Mouse (Mus musculus): ENCODE results near the gene Fubp1. TPM values are rescaled to one million over a fixed set of nuclear protein-coding genes. Genes with fewer than 3 reads are reported as not detected.
A peak's percentile ranks its signal among the peaks of the same experiment; 100 is the strongest.

The Fubp1 gene
- polyA plus RNA-seq, 1 experiment from 2014 or later, result 184 TPM

DNA sequence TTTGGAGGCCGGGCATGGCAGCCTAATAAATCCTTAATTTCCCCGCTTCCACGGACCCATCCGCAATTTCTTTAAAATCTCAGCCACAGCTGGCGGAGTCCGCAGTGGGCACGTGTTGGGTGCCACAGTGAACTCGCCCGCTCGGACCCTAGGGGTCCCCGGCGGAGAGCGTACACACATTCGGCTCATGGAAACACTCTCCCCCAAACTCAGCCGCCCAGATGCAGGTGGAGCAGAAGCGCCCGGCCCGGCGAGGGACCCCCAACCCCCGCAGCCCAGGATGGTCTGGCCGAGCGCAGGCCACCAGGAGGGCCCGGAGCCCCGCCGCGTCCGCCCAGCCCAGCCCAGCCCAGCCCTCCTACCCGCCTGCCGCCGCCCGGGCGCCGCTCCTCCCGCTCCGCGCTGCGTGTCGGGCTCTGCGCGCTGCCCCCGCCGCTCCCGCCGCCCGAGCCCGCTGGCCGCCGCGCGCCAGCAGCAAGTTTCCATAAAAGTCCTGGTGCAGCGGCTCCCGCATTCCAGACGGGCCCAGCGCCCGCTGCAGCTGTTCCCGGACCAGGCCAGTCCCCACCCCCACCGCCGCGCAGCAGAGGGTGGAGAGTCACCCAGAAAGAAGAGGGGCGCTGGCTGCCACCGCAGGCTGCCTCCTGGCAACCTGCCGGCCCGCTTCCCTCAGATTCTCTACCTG, 55.3 kb downstream of the Fubp1 start:
- peak; percentile 78 for ATAC-seq (ENCODE audit: low FRiP score)
- peaks cover 27% of the 10 kb centered on the region for H3K27me3 ChIP-seq (replicated peaks)
- 0% methylated on average over 49 of the region's 63 CpGs for WGBS
- no peak overlapping the region; the same call in 1 of the 2 replicates for H3K27ac ChIP-seq (replicated peaks)
- H3K4me2 ChIP-seq, result peak overlapping the region; percentile 100
- peak overlapping the region; percentile 52 for H3K4me3 ChIP-seq (replicated peaks)
- H3K9ac ChIP-seq (replicated peaks), result peak overlapping the region; percentile 59
- peaks cover 18% of the 10 kb centered on the region for H3K4me1 ChIP-seq
- no peaks in the 10 kb centered on the region for H3K9me3 ChIP-seq (replicated peaks)
- no peaks in the 10 kb centered on the region for H3K36me3 ChIP-seq

DNA sequence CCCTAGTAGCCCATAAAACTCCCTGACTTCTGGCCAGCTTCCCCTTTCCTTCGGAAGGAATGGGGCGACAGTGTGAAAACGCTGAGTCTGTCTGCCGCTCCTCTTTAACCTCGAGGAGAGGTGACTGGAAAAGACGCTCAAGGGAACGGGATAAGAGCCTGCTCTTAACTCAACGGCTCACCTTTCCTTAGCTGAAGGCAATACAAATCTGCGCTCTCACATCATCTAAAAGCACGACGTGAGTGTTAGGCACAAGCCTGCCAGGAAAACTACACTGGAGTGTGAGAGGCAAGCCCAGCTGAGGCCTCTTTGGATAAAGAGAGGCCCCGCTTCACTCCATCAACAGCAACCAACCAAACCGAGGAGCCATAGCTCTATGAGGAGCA, 55.8 kb downstream of the Fubp1 start, which contains the start of gene Nexn:
Nexn (minus strand) TSS at position 315 of the 386 bp plus-strand sequence.
- peaks cover 27% of the 10 kb centered on the region for H3K27me3 ChIP-seq (replicated peaks)
- peaks cover 18% of the 10 kb centered on the region for H3K4me1 ChIP-seq
- peak; percentile 46; the same call in 1 of the 2 replicates for ATAC-seq (ENCODE audit: low FRiP score)
- 4% methylated on average over 13 of the region's 13 CpGs for WGBS
- H3K36me3 ChIP-seq, result no peaks in the 10 kb centered on the region
- H3K4me2 ChIP-seq, result peak within 1 kb of the TSS; percentile 100
- no peak within 1 kb of the TSS; the same call in 1 of the 2 replicates for H3K27ac ChIP-seq (replicated peaks)
- peak within 1 kb of the TSS; percentile 59 for H3K9ac ChIP-seq (replicated peaks)
- no peaks in the 10 kb centered on the region for H3K9me3 ChIP-seq (replicated peaks)
- H3K4me3 ChIP-seq (replicated peaks), result peak within 1 kb of the TSS; percentile 52

DNA sequence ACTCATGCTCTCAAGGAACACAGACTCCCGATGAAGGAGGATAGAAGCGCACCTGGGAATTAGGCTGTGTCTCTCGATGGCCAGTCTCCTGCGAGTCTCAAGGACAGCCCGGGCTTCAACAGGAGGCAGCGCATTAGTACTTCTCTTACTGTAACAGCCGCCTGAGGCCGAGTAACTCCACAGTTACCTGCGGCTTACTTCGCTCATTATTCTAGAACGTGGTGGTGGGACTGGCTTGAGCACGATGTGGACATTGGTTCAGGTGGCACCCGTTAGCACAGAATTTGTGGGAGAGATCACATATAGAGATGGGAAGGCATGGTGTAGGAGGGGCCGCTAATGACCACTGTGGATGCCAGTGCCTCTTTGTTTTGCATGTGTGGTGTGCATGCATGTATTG, 57.9 kb downstream of the Fubp1 start:
- Histone ChIP-seq H3K36me3 (peaks cover 7% of the 10 kb centered on the region; the same call in 1 of the 2 replicates), H3K9me3 (replicated peaks) (no peaks in the 10 kb centered on the region), H3K27ac (replicated peaks) (no peak overlapping the region), H3K4me2 (no peak overlapping the region), H3K4me1 (peaks cover 18% of the 10 kb centered on the region), H3K27me3 (replicated peaks) (peaks cover 27% of the 10 kb centered on the region), H3K9ac (replicated peaks) (no peak overlapping the region), H3K4me3 (replicated peaks) (no peak overlapping the region)
- no peak for ATAC-seq (ENCODE audit: low FRiP score)
- 88% methylated on average over 14 of the region's 14 CpGs for WGBS

DNA sequence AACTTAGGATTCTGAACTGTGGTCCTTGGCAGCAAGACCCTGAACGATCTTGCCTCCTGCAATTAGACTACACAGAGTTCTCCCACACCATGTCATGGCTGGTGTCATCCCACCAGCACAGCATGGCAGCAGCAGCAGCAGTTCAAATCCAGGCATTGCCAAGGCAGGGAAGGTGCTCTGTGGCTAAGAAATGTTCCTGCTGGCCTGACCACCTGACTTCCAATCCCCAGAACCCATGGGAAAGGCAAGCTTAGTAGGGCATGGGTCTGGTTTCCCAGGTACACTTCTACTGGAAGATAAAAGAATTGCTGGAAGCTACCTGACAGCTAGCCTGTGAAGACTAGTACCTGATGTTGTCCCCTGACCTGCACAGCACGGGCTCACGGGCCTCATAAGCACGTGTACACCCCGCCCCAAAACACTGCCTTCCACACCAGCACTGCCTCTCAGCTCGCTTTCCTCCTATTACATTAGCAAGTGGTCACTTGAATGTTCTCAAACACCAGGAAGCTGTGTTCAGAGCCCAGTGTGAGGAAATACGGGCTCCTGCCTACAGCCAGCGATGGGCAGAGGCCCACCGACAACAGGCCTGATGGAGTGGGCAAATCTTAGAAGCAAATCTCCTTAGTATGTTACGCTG, 61.0 kb downstream of the Fubp1 start:
- no peak overlapping the region for H3K27ac ChIP-seq (replicated peaks)
- H3K4me3 ChIP-seq (replicated peaks), result no peak overlapping the region
- H3K4me1 ChIP-seq, result peaks cover 2% of the 10 kb centered on the region
- no peak overlapping the region for H3K4me2 ChIP-seq
- no peak for ATAC-seq (ENCODE audit: low FRiP score)
- H3K36me3 ChIP-seq, result peaks cover 16% of the 10 kb centered on the region
- H3K9me3 ChIP-seq (replicated peaks), result no peaks in the 10 kb centered on the region
- H3K9ac ChIP-seq (replicated peaks), result no peak overlapping the region
- H3K27me3 ChIP-seq (replicated peaks), result peaks cover 16% of the 10 kb centered on the region
- WGBS, result 89% methylated on average over 10 of the region's 10 CpGs

DNA sequence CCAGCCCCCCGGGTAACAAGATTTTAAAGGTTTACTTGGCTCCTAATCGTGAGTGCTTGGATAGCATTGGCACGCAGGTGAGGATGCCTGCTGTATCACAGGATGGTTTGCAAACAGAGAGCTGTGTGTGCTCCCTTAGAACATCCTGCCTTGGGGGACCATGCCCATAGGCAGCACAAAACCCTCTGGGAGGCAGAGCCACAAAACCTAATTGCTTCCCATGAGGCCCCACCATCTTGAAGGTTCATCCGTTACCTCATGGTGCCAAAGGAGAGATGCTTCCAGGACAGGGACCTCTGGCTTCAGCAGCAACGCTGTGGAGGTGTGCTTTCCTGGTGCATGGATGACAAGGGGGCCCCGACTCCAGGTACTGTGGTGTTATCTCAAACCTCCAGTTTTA, 61.7 kb downstream of the Fubp1 start:
- no peak for ATAC-seq (ENCODE audit: low FRiP score)
- Histone ChIP-seq H3K36me3 (peaks cover 22% of the 10 kb centered on the region), H3K9ac (replicated peaks) (no peak overlapping the region), H3K4me3 (replicated peaks) (no peak overlapping the region), H3K27me3 (replicated peaks) (peaks cover 10% of the 10 kb centered on the region; the same call in 1 of the 2 replicates), H3K27ac (replicated peaks) (no peak overlapping the region), H3K9me3 (replicated peaks) (no peaks in the 10 kb centered on the region), H3K4me2 (no peak overlapping the region), H3K4me1 (no peaks in the 10 kb centered on the region)
- 84% methylated on average over 6 of the region's 6 CpGs for WGBS

DNA sequence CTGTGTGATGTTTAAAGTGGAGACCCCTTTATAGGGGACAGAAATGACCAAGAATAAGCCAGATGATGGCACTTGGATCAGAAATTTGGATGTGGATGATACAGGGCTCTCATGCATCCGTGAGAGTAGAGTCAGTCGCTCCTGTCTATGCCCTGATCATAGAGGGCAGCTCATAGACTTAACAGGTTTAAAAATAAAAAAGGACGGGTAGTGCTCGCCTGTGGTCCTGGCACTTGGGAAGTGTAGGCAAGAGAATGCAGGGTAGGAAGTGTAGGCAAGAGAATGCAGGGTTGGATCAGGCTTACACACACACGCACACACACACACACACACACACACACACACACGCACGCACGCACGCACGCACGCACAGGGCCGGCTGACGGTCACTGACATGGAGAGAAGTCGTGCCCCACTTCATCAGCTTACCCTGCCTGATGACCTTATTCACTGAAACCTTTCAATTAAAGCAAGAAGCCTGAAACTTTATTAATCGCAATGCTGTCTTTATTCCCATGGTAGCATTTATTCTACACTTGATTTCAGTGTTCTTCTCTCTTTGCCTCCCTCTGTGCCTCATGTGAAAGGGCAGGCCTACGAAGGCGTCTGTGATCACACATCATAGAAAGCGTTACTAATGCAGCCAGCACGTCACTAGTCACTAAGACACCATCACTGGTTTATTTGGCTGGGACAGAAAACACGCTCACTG, 62.9 kb downstream of the Fubp1 start:
- Histone ChIP-seq H3K4me1 (no peaks in the 10 kb centered on the region), H3K27ac (replicated peaks) (no peak overlapping the region), H3K4me2 (no peak overlapping the region), H3K9me3 (replicated peaks) (no peaks in the 10 kb centered on the region), H3K4me3 (replicated peaks) (no peak overlapping the region), H3K36me3 (peaks cover 22% of the 10 kb centered on the region), H3K9ac (replicated peaks) (no peak overlapping the region), H3K27me3 (replicated peaks) (no peaks in the 10 kb centered on the region)
- 76% methylated on average over 20 of the region's 20 CpGs for whole genome bisulfite sequencing
- no peak for ATAC-seq (ENCODE audit: low FRiP score)

DNA sequence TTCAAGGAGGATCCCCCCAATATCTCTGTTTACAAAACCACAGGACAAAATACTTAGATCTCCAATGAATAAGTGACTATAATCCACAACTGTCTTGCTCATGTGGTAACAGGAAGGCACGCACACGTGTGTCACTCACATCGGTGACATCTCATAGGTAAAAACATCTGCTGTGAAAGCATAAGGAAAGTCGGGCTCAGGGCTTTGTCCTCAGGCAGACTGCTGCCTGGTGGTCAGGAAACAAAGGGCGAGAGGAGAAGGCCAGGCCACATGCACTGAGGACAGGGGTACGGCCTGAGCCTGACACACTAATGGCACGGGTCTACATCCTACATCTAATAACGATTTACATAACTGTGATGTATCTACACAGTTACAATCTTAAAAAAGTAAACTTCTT, 64.8 kb downstream of the Fubp1 start:
- Histone ChIP-seq H3K9me3 (replicated peaks) (no peaks in the 10 kb centered on the region), H3K4me2 (no peak overlapping the region), H3K4me1 (no peaks in the 10 kb centered on the region), H3K9ac (replicated peaks) (no peak overlapping the region), H3K27me3 (replicated peaks) (no peaks in the 10 kb centered on the region), H3K4me3 (replicated peaks) (no peak overlapping the region), H3K27ac (replicated peaks) (no peak overlapping the region), H3K36me3 (peaks cover 22% of the 10 kb centered on the region)
- ATAC-seq (ENCODE audit: low FRiP score), result no peak
- WGBS, result 75% methylated on average over 8 of the region's 8 CpGs

DNA sequence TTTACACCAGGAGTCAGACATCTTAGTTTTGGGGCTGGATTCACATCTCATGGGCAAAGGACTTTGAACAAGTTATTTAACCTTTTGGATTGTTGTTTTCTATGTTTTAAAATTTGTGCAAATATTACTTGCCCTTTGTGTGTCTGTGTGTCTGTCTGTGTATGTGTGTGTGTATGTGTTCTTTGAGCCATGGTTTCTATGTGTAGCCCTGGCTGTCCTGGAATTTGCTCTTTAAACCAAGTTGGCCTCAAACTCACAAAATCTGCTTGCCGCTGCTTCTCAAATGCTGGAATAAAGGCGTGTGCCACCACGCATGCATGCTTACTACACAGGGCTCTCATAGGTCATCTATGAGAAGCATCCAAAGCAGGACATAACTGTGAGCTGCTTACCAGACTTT, 66.7 kb downstream of the Fubp1 start:
- Histone ChIP-seq H3K9ac (replicated peaks) (no peak overlapping the region), H3K4me2 (no peak overlapping the region), H3K27me3 (replicated peaks) (no peaks in the 10 kb centered on the region), H3K9me3 (replicated peaks) (no peaks in the 10 kb centered on the region), H3K27ac (replicated peaks) (no peak overlapping the region), H3K36me3 (peaks cover 31% of the 10 kb centered on the region), H3K4me3 (replicated peaks) (no peak overlapping the region), H3K4me1 (no peaks in the 10 kb centered on the region)
- 97% methylated on average over 3 of the region's 3 CpGs for WGBS
- ATAC-seq (ENCODE audit: low FRiP score), result no peak

DNA sequence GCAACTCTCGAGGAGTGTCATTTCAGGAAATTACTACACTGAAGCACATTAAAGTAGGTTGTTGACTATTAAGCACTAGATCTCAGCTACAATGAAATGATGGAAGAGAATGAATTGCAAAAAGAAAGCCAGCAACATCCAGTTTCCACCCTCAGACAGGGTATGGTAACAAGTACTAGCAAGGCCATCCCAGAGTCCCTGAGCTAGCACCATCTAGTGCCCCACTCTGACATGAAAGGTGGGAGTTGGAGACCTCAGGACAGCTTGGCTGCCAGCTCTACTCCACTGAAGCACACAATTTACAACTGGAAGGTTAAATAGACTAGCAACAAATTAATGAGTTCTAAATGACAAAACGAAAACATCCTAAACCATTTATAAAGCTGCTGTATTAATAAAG, 67.7 kb downstream of the Fubp1 start:
- H3K9ac ChIP-seq (replicated peaks), result no peak overlapping the region
- ATAC-seq (ENCODE audit: low FRiP score), result no peak
- no peak overlapping the region for H3K4me2 ChIP-seq
- no peak overlapping the region for H3K27ac ChIP-seq (replicated peaks)
- no peaks in the 10 kb centered on the region for H3K27me3 ChIP-seq (replicated peaks)
- H3K4me3 ChIP-seq (replicated peaks), result no peak overlapping the region
- H3K9me3 ChIP-seq (replicated peaks), result no peaks in the 10 kb centered on the region
- peaks cover 36% of the 10 kb centered on the region for H3K36me3 ChIP-seq
- no peaks in the 10 kb centered on the region for H3K4me1 ChIP-seq
- 92% methylated on average over 2 of the region's 2 CpGs for WGBS

DNA sequence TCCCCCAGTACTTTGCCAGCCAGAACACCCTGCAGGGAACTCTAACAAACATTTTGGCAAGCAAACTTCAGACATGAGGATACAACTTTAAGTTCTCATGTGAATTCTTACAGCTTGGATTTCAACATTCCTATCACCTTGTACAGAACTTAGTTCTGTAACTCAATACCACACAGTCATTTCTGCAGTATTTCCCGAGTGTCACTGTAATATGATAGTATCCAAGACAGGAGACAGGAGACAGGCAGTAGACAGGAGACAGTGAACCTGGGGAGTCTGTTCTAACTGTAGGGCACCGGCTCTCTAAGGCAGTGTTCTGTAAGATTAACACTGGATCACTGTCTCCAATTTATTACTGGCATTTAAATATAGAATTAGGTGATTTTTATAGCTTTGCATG, 68.2 kb downstream of the Fubp1 start:
- no peak for ATAC-seq (ENCODE audit: low FRiP score)
- Histone ChIP-seq H3K4me2 (no peak overlapping the region), H3K9ac (replicated peaks) (no peak overlapping the region), H3K4me1 (no peaks in the 10 kb centered on the region), H3K9me3 (replicated peaks) (no peaks in the 10 kb centered on the region), H3K36me3 (peaks cover 37% of the 10 kb centered on the region), H3K27me3 (replicated peaks) (no peaks in the 10 kb centered on the region), H3K27ac (replicated peaks) (no peak overlapping the region), H3K4me3 (replicated peaks) (no peak overlapping the region)
- 84% methylated on average over 2 of the region's 2 CpGs for WGBS

DNA sequence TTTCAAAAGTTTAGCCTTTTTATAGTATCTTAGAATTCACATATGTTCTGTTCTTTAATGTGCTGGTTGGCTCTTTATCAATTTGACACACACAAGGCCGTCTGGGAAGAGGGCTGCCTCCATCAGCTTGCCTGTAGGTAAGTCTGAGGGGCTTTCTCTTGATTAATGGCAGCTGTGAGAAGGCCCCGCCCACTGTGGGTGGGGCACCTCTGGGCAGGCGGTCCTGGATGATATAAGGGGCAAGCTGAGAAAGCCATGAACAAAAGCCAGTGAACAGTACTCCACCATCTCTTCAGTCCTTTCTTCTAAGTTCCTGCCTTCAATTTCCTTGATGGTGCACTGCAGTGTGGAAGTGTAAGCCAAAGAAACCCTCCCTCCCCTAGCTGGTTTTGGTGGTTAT, 71.9 kb downstream of the Fubp1 start:
- no peaks in the 10 kb centered on the region for H3K4me1 ChIP-seq
- H3K27ac ChIP-seq (replicated peaks), result no peak overlapping the region
- H3K36me3 ChIP-seq, result peaks cover 52% of the 10 kb centered on the region
- no peak overlapping the region for H3K9ac ChIP-seq (replicated peaks)
- no peak overlapping the region for H3K4me2 ChIP-seq
- WGBS, result 29% methylated on average over 3 of the region's 3 CpGs
- H3K9me3 ChIP-seq (replicated peaks), result no peaks in the 10 kb centered on the region
- no peak overlapping the region for H3K4me3 ChIP-seq (replicated peaks)
- no peaks in the 10 kb centered on the region for H3K27me3 ChIP-seq (replicated peaks)
- no peak for ATAC-seq (ENCODE audit: low FRiP score)

DNA sequence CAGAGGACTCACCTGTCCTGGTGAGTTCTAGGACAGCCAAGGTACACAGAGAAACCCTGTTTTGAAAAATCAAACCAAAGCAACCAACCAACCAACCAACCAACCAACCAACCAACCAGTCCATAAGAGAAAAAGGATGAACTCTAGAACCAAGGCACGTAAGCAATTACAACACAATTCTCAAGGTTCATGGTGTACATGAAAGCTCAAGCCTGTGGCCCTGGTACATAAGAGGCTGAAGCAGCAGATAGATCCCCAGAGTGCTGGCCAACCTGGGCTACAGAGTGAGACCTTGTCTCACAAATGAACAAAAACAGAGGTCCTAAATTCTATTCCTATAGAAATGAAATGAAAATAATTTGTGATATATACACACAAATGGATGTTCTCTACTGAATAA, 74.1 kb downstream of the Fubp1 start:
- H3K4me2 ChIP-seq, result no peak overlapping the region
- H3K36me3 ChIP-seq, result peaks cover 71% of the 10 kb centered on the region
- H3K9me3 ChIP-seq (replicated peaks), result no peaks in the 10 kb centered on the region
- H3K9ac ChIP-seq (replicated peaks), result no peak overlapping the region
- no peak overlapping the region for H3K4me3 ChIP-seq (replicated peaks)
- H3K4me1 ChIP-seq, result no peaks in the 10 kb centered on the region
- no peaks in the 10 kb centered on the region for H3K27me3 ChIP-seq (replicated peaks)
- H3K27ac ChIP-seq (replicated peaks), result no peak overlapping the region
- no peak for ATAC-seq (ENCODE audit: low FRiP score)
- 100% methylated on average over 1 of the region's 1 CpGs for WGBS
